Mouse (Mus musculus) limb, embryonic 11.5 days (tissue): Measurements from ENCODE around the gene Mlx. TPM values are rescaled to one million over a fixed set of nuclear protein-coding genes. Genes with fewer than 3 reads are reported as not detected.

Source experiments
- ATAC-seq: fragments of 200-750 bp; cut with Nextera tagmentation; 2 replicates; pipeline ENCODE4 v1.8.0; 2017; ENCODE audit warnings: low read depth; ENCODE audit not compliant: insufficient number of reproducible peaks, low FRiP score, low TSS enrichment
- DNase-seq: peaks from one replicate; pipeline ENCODE4 v3.0.0-alpha.2; 2015; ENCODE audit warnings: low spot score
- H3K27ac ChIP-seq: fragments of 300-500 bp; sonication (generic); replicated peaks from 2 replicates; pipeline ENCODE4 v1.5.1; 2014; ENCODE audit warnings: low read depth, mild to moderate bottlenecking, low read length
- H3K27me3 ChIP-seq: fragments of 300-500 bp; sonication (generic); 2 replicates; pipeline ENCODE4 v1.6.1; 2014; ENCODE audit warnings: mild to moderate bottlenecking, low read length, mixed read lengths; ENCODE audit not compliant: control insufficient read depth, insufficient read depth
- H3K36me3 ChIP-seq: fragments of 300-500 bp; sonication (generic); 2 replicates; pipeline ENCODE4 v1.6.1; 2014; ENCODE audit warnings: mild to moderate bottlenecking, low read length, moderate library complexity, mixed read lengths; ENCODE audit not compliant: control insufficient read depth, insufficient read depth
- H3K4me1 ChIP-seq: fragments of 300-500 bp; sonication (generic); 2 replicates; pipeline ENCODE4 v1.6.1; 2014; ENCODE audit warnings: low read length, mixed read lengths; ENCODE audit not compliant: control insufficient read depth, insufficient read depth
- H3K4me2 ChIP-seq: fragments of 300-500 bp; sonication (generic); 2 replicates; pipeline ENCODE4 v1.6.1; 2014; ENCODE audit warnings: low read depth, mild to moderate bottlenecking, moderate library complexity; ENCODE audit not compliant: severe bottlenecking
- H3K4me3 ChIP-seq: fragments of 300-500 bp; sonication (generic); 2 replicates; pipeline ENCODE4 v1.5.1; 2014; ENCODE audit warnings: low read depth, low read length
- H3K9ac ChIP-seq: fragments of 300-500 bp; sonication (generic); 2 replicates; pipeline ENCODE4 v1.6.1; 2014; ENCODE audit warnings: mild to moderate bottlenecking, low read length
- H3K9me3 ChIP-seq: fragments of 300-500 bp; sonication (generic); 2 replicates; pipeline ENCODE4 v1.6.1; 2016; ENCODE audit warnings: low read length; ENCODE audit not compliant: control insufficient read depth
- WGBS: fragments of 180-500 bp; shearing (Covaris S2); extraction: QIAGEN DNeasy Blood & Tissue Kit; methylation state at CpG from one replicate; pipeline ENCODE4 v1.1.7; 2014; 5-methylcytosine and 5-hydroxymethylcytosine counted together
- polyA plus RNA-seq: library from polyadenylated mRNA; unstranded; fragments of >200 nt; fragmentation: Nextera tagmentation; extraction: Ambion mirVana; gene quantifications from 2 replicates; pipeline ENCODE4 v1.2.1, GENCODE M21; 2014

The Mlx gene
- polyA plus RNA-seq, 1 experiment from 2014 or later = 48.9 TPM

DNA sequence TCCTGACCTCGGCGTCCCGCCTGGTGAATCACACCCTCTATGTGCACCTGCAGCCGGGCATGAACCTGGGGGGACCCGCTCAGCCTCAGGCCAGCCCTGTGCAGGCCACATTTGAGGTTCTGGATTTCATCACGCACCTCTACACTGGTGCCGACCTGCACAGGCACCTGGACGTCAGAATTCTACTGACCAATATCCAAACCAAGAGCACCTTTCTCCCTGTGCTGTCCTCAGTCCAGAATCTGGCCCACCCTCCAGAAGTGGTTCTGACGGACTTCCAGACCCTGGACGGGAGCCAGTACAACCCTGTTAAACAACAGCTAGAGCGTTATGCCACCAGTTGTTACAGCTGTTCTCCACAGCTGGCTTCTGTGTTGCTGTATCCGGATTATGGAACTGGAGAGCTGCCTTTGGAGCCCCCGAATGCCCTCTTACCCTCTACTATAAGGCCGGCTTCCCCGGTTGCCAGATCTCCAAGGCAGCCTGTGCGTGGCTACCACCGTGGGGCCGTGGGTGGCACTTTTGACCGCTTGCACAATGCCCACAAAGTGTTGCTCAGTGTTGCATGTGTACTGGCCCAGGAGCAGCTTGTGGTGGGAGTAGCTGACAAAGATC lies 3.9 kb upstream of the Mlx start:
- Histone ChIP-seq H3K9ac (peak overlapping the region; percentile 90), H3K27ac (no peak overlapping the region; the same call in 1 of the 2 replicates), H3K36me3 (no peaks in the 10 kb centered on the region), H3K27me3 (peaks cover 35% of the 10 kb centered on the region), H3K4me3 (peak overlapping the region; percentile 82), H3K9me3 (no peaks in the 10 kb centered on the region), H3K4me1 (peaks cover 21% of the 10 kb centered on the region), H3K4me2 (peak overlapping the region; percentile 96)
- 40% methylated on average over 19 of the region's 19 CpGs for WGBS
- DNase-seq (no peak), ATAC-seq (0 out of 2 replicates have a peak, but pooled peaks have one; percentile 11)

GRCm38 (mm10) chr11:101084246-101084645 lies 2.8 kb upstream of the Mlx start:
- Histone ChIP-seq H3K9ac (no peak overlapping the region), H3K4me2 (no peak overlapping the region), H3K36me3 (peaks cover 2% of the 10 kb centered on the region; the same call in 1 of the 2 replicates), H3K4me3 (no peak overlapping the region; the same call in 1 of the 2 replicates), H3K4me1 (peaks cover 21% of the 10 kb centered on the region), H3K27me3 (peaks cover 24% of the 10 kb centered on the region), H3K9me3 (no peaks in the 10 kb centered on the region), H3K27ac (no peak overlapping the region)
- DNase-seq = no peak
- no peak for ATAC-seq
- 86% methylated on average over 14 of the region's 14 CpGs for WGBS

DNA sequence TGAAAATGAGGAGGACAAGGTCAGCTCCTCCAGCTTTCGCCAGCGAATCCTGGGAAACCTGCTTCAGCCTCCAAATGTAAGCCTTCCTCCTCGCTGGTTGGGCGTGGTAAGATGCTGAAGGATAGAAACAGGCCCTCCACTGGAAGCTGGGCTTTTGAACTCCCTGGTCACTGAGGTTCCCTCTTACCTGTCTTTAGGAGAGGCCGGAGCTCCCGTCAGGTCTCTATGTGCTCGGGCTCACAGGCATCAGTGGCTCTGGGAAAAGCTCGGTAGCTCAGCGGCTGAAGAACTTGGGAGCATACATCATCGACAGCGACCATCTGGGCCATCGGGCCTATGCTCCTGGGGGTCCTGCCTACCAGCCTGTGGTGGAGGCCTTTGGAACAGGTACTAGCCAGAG lies 2.3 kb upstream of the Mlx start:
- DNase-seq = no peak
- Histone ChIP-seq H3K27me3 (peaks cover 18% of the 10 kb centered on the region), H3K4me1 (peaks cover 19% of the 10 kb centered on the region), H3K4me3 (no peak overlapping the region), H3K9me3 (no peaks in the 10 kb centered on the region), H3K36me3 (peaks cover 7% of the 10 kb centered on the region), H3K9ac (no peak overlapping the region), H3K27ac (no peak overlapping the region), H3K4me2 (no peak overlapping the region)
- no peak for ATAC-seq
- WGBS = 93% methylated on average over 12 of the region's 12 CpGs

GRCm38 (mm10) chr11:101085617-101086322 lies 1.3 kb upstream of the Mlx start:
- peaks cover 18% of the 10 kb centered on the region for H3K4me1 ChIP-seq

GRCm38 (mm10) chr11:101086323-101086674 lies 778 bp upstream of the Mlx start:
- 86% methylated on average over 6 of the region's 6 CpGs for WGBS
- ATAC-seq (no peak), DNase-seq (no peak)
- Histone ChIP-seq H3K9ac (no peak overlapping the region), H3K27me3 (peaks cover 4% of the 10 kb centered on the region), H3K4me1 (peaks cover 18% of the 10 kb centered on the region), H3K9me3 (no peaks in the 10 kb centered on the region), H3K4me3 (no peak overlapping the region), H3K36me3 (peaks cover 18% of the 10 kb centered on the region), H3K4me2 (peak overlapping the region; percentile 91), H3K27ac (peak overlapping the region; percentile 72; the same call in 1 of the 2 replicates)

More at GRCm38 (mm10) chr11:101085617-101086322, 1.3 kb upstream of the Mlx start:
- 92% methylated on average over 18 of the region's 18 CpGs for WGBS
- peaks cover 9% of the 10 kb centered on the region for H3K27me3 ChIP-seq
- H3K27ac ChIP-seq = no peak overlapping the region
- no peak overlapping the region for H3K4me2 ChIP-seq
- ATAC-seq (no peak), DNase-seq (no peak)
- H3K36me3 ChIP-seq = peaks cover 13% of the 10 kb centered on the region
- no peak overlapping the region for H3K9ac ChIP-seq
- no peak overlapping the region for H3K4me3 ChIP-seq
- H3K9me3 ChIP-seq = no peaks in the 10 kb centered on the region

DNA sequence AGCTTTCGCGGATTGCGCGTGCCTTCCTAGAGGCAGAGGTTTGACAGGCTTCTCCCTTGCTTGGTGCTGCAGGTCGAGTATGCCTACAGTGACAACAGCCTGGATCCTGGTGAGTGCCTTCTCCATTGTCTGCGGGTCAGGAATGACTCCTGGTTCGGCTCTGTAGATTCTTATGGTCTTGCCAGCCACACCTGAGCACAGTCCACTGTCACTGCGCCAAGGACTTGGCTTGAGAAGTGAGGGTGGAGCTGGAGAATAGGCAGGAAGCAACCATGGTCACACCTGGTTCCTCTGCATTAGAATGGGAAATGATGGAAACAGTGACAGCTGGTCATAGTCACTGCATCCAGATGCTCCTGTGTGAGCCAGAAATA lies 592 bp downstream of the Mlx start:
- peak overlapping the region; percentile 67 for H3K9ac ChIP-seq
- H3K36me3 ChIP-seq = peaks cover 23% of the 10 kb centered on the region
- H3K27ac ChIP-seq = no peak overlapping the region
- H3K27me3 ChIP-seq = no peaks in the 10 kb centered on the region
- ATAC-seq = no peak
- DNase-seq = no peak
- H3K4me2 ChIP-seq = peak overlapping the region; percentile 91
- H3K4me3 ChIP-seq = peak overlapping the region; percentile 82
- no peaks in the 10 kb centered on the region for H3K9me3 ChIP-seq
- WGBS = 9% methylated on average over 8 of the region's 8 CpGs
- H3K4me1 ChIP-seq = peaks cover 18% of the 10 kb centered on the region

DNA sequence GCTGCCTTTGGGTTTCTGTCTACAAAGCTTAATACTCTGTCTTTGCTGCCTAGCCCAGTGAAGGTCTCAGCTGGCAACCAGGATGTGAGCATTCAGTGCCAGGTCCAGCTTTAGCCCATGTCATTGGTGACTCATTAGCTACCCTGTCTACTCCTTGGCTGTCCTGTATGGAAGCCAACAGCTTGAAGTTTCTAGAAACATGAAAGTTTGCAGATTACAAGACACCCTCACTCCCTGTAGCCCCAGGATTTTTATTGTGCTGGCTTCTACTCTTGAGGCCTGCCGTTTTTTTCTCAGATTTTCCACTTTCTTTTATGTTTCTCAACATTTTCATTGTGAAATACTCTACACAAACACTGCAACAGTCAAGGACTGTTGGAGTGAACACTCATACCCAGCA lies 2.9 kb downstream of the Mlx start:
- no peak for ATAC-seq
- H3K4me2 ChIP-seq = no peak overlapping the region
- 81% methylated on average over 1 of the region's 1 CpGs for WGBS
- H3K27me3 ChIP-seq = no peaks in the 10 kb centered on the region
- H3K27ac ChIP-seq = no peak overlapping the region
- H3K4me1 ChIP-seq = peaks cover 12% of the 10 kb centered on the region
- H3K4me3 ChIP-seq = no peak overlapping the region
- H3K9ac ChIP-seq = no peak overlapping the region
- H3K9me3 ChIP-seq = no peaks in the 10 kb centered on the region
- DNase-seq = no peak
- H3K36me3 ChIP-seq = peaks cover 27% of the 10 kb centered on the region

DNA sequence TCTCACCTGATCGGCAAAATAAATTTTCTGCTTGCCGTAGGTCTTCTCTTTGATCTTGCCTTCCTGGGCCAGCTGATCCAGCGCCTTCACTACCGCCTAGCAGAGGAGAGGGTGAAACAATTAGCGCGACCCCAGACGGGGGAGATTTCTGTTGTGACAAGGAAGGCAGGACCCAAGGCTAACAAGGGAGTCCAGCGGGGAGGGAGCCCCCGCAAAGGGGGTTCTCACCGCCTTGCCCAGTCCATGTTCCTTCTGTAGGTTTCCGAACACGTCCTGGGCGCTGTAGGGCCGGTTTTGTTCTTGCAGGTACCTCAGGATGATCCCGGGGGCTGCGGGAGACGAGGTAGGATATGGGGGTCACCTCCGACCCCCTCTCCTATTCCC lies 7.8 kb downstream of the Mlx start:
- no peaks in the 10 kb centered on the region for H3K9me3 ChIP-seq
- H3K4me3 ChIP-seq = peak overlapping the region; percentile 73
- peak overlapping the region; percentile 82 for H3K9ac ChIP-seq
- ATAC-seq (peak; percentile 33; the same call in 1 of the 2 replicates), DNase-seq (no peak)
- no peaks in the 10 kb centered on the region; the same call in 1 of the 2 replicates for H3K4me1 ChIP-seq
- H3K27me3 ChIP-seq = no peaks in the 10 kb centered on the region
- WGBS = under 1% methylated on average over 18 of the region's 18 CpGs
- 0 out of 2 replicates have a peak overlapping the region, but pooled peaks have one; percentile 56 for H3K27ac ChIP-seq
- peak overlapping the region; percentile 78 for H3K4me2 ChIP-seq
- peaks cover 34% of the 10 kb centered on the region for H3K36me3 ChIP-seq
